Mouse (Mus musculus): ENCODE results near the gene Camsap3. TPM values are rescaled to one million over a fixed set of nuclear protein-coding genes. Genes with fewer than 3 reads are reported as not detected.

Camsap3 gene
- total RNA-seq, 4 experiments from 2014 or later: 29.0 to 34.2 (median 32.6) TPM

GRCm38 (mm10) chr8:3654726-3655508 is 67.8 kb downstream of the Camsap3 start:
- no peak for DNase-seq (ENCODE audit: low spot score in 2 of 2)

- no peak for DNase-seq (ENCODE audit: low spot score in 2 of 2)
These were observed 68.4 kb downstream of the Camsap3 start, which contains the start of gene Retn for GRCm38 (mm10) chr8:3655526-3655925. Gene Retn (plus strand): TSS chr8:3655770.

GRCm38 (mm10) chr8:3656725-3657381 is 69.8 kb downstream of the Camsap3 start:
- DNase-seq (ENCODE audit: low spot score in 2 of 2): no peak

Other genes with a start within 250 kb of the Camsap3 start
- gene A430078G23Rik, start 233.9 kb upstream of the Camsap3 start, total RNA-seq (2022): not detected
- gene Arhgef18, start 194.3 kb upstream of the Camsap3 start, total RNA-seq (2022): 10 to 100 TPM; 38.6 to 45.6 (median 41.8) TPM
- 1 to 10 TPM in 1 of 4 experiments, under 1 TPM in 3; 0.41 to 1.0 (median 0.90) TPM for gene Pex11g, start 119.6 kb upstream of the Camsap3 start, total RNA-seq (2022)
- under 1 TPM in 1 of 4 experiments, not detected in 3; 0.30 TPM for gene Tex45, start 116.4 kb upstream of the Camsap3 start, total RNA-seq (2022)
- gene Zfp358, start 94.2 kb upstream of the Camsap3 start, total RNA-seq (2022): 10 to 100 TPM; 30.8 to 36.0 (median 31.9) TPM
- gene Mcoln1, start 86.8 kb upstream of the Camsap3 start, total RNA-seq (2022): 100 to 1,000 TPM in 1 of 4 experiments, 10 to 100 TPM in 3; 85.3 to 100 (median 94.8) TPM
- 10 to 100 TPM; 62.6 to 70.7 (median 67.0) TPM for gene Pnpla6, start 71.9 kb upstream of the Camsap3 start, total RNA-seq (2022)
- gene C330021F23Rik, start 19.3 kb upstream of the Camsap3 start, total RNA-seq (2022): not detected
- 10 to 100 TPM; 38.1 to 41.5 (median 40.5) TPM for gene Xab2, start 34.0 kb downstream of the Camsap3 start, total RNA-seq (2022)
- 10 to 100 TPM; 55.9 to 90.3 (median 75.7) TPM for gene Pet100, start 34.3 kb downstream of the Camsap3 start, total RNA-seq (2022)
- not detected for gene Pcp2, start 38.3 kb downstream of the Camsap3 start, total RNA-seq (2022)
- gene Stxbp2, start 43.7 kb downstream of the Camsap3 start, total RNA-seq (2022): 10 to 100 TPM; 55.4 to 80.3 (median 63.3) TPM
- gene Retn, start 68.5 kb downstream of the Camsap3 start, total RNA-seq (2022): 1 to 10 TPM in 3 of 4 experiments, under 1 TPM in 1; 0.96 to 1.5 (median 1.1) TPM
- under 1 TPM in 2 of 4 experiments, not detected in 2; 0.42 to 0.59 TPM for gene Mcemp1, start 78.5 kb downstream of the Camsap3 start, total RNA-seq (2022)
- gene Fcor, start 85.1 kb downstream of the Camsap3 start, total RNA-seq (2022): 10 to 100 TPM; 11.6 to 18.0 (median 13.9) TPM
- gene Trappc5, start 89.0 kb downstream of the Camsap3 start, total RNA-seq (2022): 10 to 100 TPM; 27.3 to 29.4 (median 28.7) TPM
- not detected for gene Fcer2a, start 106.9 kb downstream of the Camsap3 start, total RNA-seq (2022)
- under 1 TPM in 2 of 4 experiments, not detected in 2; 0.27 to 0.40 TPM for gene Clec4g, start 133.4 kb downstream of the Camsap3 start, total RNA-seq (2022)
- 1 to 10 TPM in 3 of 4 experiments, under 1 TPM in 1; 0.41 to 1.5 (median 1.2) TPM for gene Cd209a, start 161.7 kb downstream of the Camsap3 start, total RNA-seq (2022)